Mouse (Mus musculus) olfactory bulb, adult 2 months (tissue): Measurements from ENCODE around the gene Sar1b. TPM values are rescaled to one million over a fixed set of nuclear protein-coding genes. Genes with fewer than 3 reads are reported as not detected.
"Not testable (repeated sequence)": the region's sequence is repeated elsewhere in the genome, so short reads cannot be mapped to it uniquely, and the experiment has no call there.

Experiments used
- H3K27ac ChIP-seq: fragments of 200-500 bp; 2 replicates; pipeline ENCODE4 v1.5.1; 2012; ENCODE audit warnings: low read depth, low read length; ENCODE audit not compliant: insufficient read depth
- H3K4me1 ChIP-seq: fragments of 200-500 bp; 2 replicates; pipeline ENCODE4 v1.6.1; 2012; ENCODE audit warnings: low read length; ENCODE audit not compliant: control insufficient read depth, insufficient read depth
- H3K4me3 ChIP-seq: fragments of 200-500 bp; 2 replicates; pipeline ENCODE4 v1.5.1; 2012; ENCODE audit warnings: mild to moderate bottlenecking, low read depth, low read length, moderate library complexity; ENCODE audit not compliant: insufficient read depth
- CTCF ChIP-seq: fragments of 200-500 bp; IDR thresholded peaks from 2 replicates; pipeline ENCODE4 v1.5.1; 2012; ENCODE audit warnings: low read depth, mild to moderate bottlenecking, low read length, moderate library complexity; ENCODE audit not compliant: insufficient read depth
- POLR2A ChIP-seq: fragments of 200-500 bp; IDR thresholded peaks from 2 replicates; pipeline ENCODE4 v1.6.1; 2012; ENCODE audit warnings: mild to moderate bottlenecking, low read depth, low read length, moderate library complexity; ENCODE audit not compliant: insufficient read depth
- WGBS: fragments of 180-500 bp; shearing (Covaris S2); methylation state at CpG from one replicate; pipeline ENCODE4 v1.1.7; 2018; 5-methylcytosine and 5-hydroxymethylcytosine counted together
- polyA plus RNA-seq: library from polyadenylated mRNA; stranded (reverse); fragments of >200 nt; gene quantifications from 2 replicates; pipeline ENCODE4 v1.2.4, GENCODE M21; 2012; ENCODE audit warnings: low replicate concordance; ENCODE audit not compliant: missing spikeins, insufficient read depth, insufficient read length

The Sar1b gene
- polyA plus RNA-seq, 1 experiment: not detected

GRCm38 (mm10) chr11:51767579-51768220, 4.2 kb downstream of the Sar1b start:
- H3K27ac ChIP-seq: no peak overlapping the region
- H3K4me1 ChIP-seq: peaks cover 4% of the 10 kb centered on the region; the same call in 1 of the 2 replicates
- H3K4me3 ChIP-seq: no peak overlapping the region
- TF ChIP-seq CTCF (no peak), POLR2A (no peak)
- 73% methylated on average over 8 of the region's 8 CpGs for WGBS

- 70% methylated on average over 5 of the region's 5 CpGs for WGBS
- no peak overlapping the region for H3K4me3 ChIP-seq
- H3K27ac ChIP-seq: no peak overlapping the region
- H3K4me1 ChIP-seq: peaks cover 4% of the 10 kb centered on the region; the same call in 1 of the 2 replicates
- TF ChIP-seq POLR2A: no peak
- TF ChIP-seq CTCF: no peak
Measured at GRCm38 (mm10) chr11:51768296-51768695, 4.8 kb downstream of the Sar1b start.

GRCm38 (mm10) chr11:51775507-51775906, 12.0 kb downstream of the Sar1b start:
- Histone ChIP-seq H3K27ac (no peak overlapping the region), H3K4me3 (no peak overlapping the region), H3K4me1 (no peaks in the 10 kb centered on the region)
- no peak for TF ChIP-seq POLR2A
- 86% methylated on average over 3 of the region's 3 CpGs for WGBS

GRCm38 (mm10) chr11:51777478-51777877, 14.0 kb downstream of the Sar1b start:
- TF ChIP-seq POLR2A: no peak
- TF ChIP-seq CTCF: no peak
- H3K4me3 ChIP-seq: no peak overlapping the region
- no peak overlapping the region for H3K27ac ChIP-seq
- H3K4me1 ChIP-seq: no peaks in the 10 kb centered on the region
- 91% methylated on average over 5 of the region's 5 CpGs for WGBS

- TF ChIP-seq CTCF: no peak
- TF ChIP-seq POLR2A: no peak
- Histone ChIP-seq H3K4me3 (no peak overlapping the region), H3K4me1 (no peaks in the 10 kb centered on the region), H3K27ac (no peak overlapping the region)
- WGBS: 90% methylated on average over 9 of the region's 9 CpGs
Measured at GRCm38 (mm10) chr11:51780773-51781267, 17.3 kb downstream of the Sar1b start.

- TF ChIP-seq POLR2A (no peak), CTCF (no peak)
- 92% methylated on average over 6 of the region's 6 CpGs for WGBS
- H3K27ac ChIP-seq: no peak overlapping the region
Measured at GRCm38 (mm10) chr11:51782721-51783120, 19.2 kb downstream of the Sar1b start.

GRCm38 (mm10) chr11:51785926-51786325, 22.4 kb downstream of the Sar1b start:
- 87% methylated on average over 6 of the region's 6 CpGs for WGBS
- Histone ChIP-seq H3K27ac (no peak overlapping the region), H3K4me3 (no peak overlapping the region), H3K4me1 (no peaks in the 10 kb centered on the region)
- no peak; the same call in 1 of the 2 replicates for TF ChIP-seq CTCF
- TF ChIP-seq POLR2A: no peak

More at GRCm38 (mm10) chr11:51782721-51783120, 19.2 kb downstream of the Sar1b start:
- Histone ChIP-seq H3K4me1 (no peaks in the 10 kb centered on the region), H3K4me3 (no peak overlapping the region)

- not testable (repeated sequence) for H3K27ac ChIP-seq, H3K4me1 ChIP-seq, H3K4me3 ChIP-seq
- 83% methylated on average over 4 of the region's 4 CpGs for WGBS
Measured at GRCm38 (mm10) chr11:51789735-51790134, 26.2 kb downstream of the Sar1b start.

- 95% methylated on average over 7 of the region's 7 CpGs for WGBS
- Histone ChIP-seq H3K4me1 (no peaks in the 10 kb centered on the region), H3K4me3 (no peak overlapping the region), H3K27ac (no peak overlapping the region)
- no peak for TF ChIP-seq CTCF
Measured at GRCm38 (mm10) chr11:51790662-51791061, 27.2 kb downstream of the Sar1b start.

- TF ChIP-seq POLR2A (no peak), CTCF (no peak)
- H3K4me1 ChIP-seq: peaks cover 5% of the 10 kb centered on the region; the same call in 1 of the 2 replicates
- 72% methylated on average over 4 of the region's 4 CpGs for WGBS
- H3K4me3 ChIP-seq: no peak overlapping the region
- H3K27ac ChIP-seq: no peak overlapping the region
Measured at GRCm38 (mm10) chr11:51796272-51796671, 32.8 kb downstream of the Sar1b start.
